In genomic region chr13:107619430-107619927, GRCm38 (mm10) we compare ENCODE assay signal across 9 mouse cellular contexts.
DNase-seq lines count a peak whose midpoint lies in the region; ATAC-seq and TF ChIP-seq lines count a peak whose summit lies in the region.
"Had no signal": no experiment of that assay in that cellular context is flagged by ENCODE, and none has a peak within 500 bp of the region (broad histone marks: within the 10 kb centered on the region; RNA-seq: fewer than 3 reads in every experiment).

No protein-coding gene starts in this region.

- no peaks in the 10 kb centered on the region for H3K9me3 ChIP-seq in MEL (replicated peaks; ENCODE audit: insufficient read depth, low read length)
- no peaks in the 10 kb centered on the region for H3K9me3 ChIP-seq in heart, embryonic 16.5 days (replicated peaks; ENCODE audit: control insufficient read depth, low read length)

- H3K4me2 ChIP-seq in heart, embryonic 16.5 days (ENCODE audit: low read depth, low read length) = peak overlapping the region; percentile 14; the same call in 1 of the 2 replicates

- no peaks in the 10 kb centered on the region for H3K79me2 ChIP-seq in MEL (ENCODE audit: control insufficient read depth, insufficient read depth, low read length, poor library complexity)

- ATAC-seq in heart, embryonic 16.5 days (replicated peaks; ENCODE audit: extremely low read depth, insufficient read depth, low FRiP score) = no peak
- peak; percentile 99 for ATAC-seq in megakaryocyte-erythroid progenitor cell, adult 5-6 weeks (replicated peaks; ENCODE audit: low FRiP score, low TSS enrichment, poor library complexity, severe bottlenecking)

- no peak for TF ChIP-seq POLR2A in MEL (IDR thresholded peaks at IDR 0.05; ENCODE audit: control insufficient read depth in 1 of 2, insufficient read depth in 1 of 2, low read depth in 1 of 2, low read length in 2 of 2, poor library complexity in 1 of 2)

- peak in 1 of 2 experiments; percentile 33; a peak in 3 of 4 replicates for TF ChIP-seq EP300 in MEL (IDR thresholded peaks at IDR 0.05; ENCODE audit: low read depth in 1 of 2, low read length in 2 of 2)

- no peak for TF ChIP-seq RAD21 in MEL (IDR thresholded peaks at IDR 0.05; ENCODE audit: low read depth, low read length)

- peaks cover 9 to 12% of the 10 kb centered on the region in 2 experiments for H3K4me1 ChIP-seq in MEL (ENCODE audit: control insufficient read depth in 1 of 2, insufficient read depth in 2 of 2, low read length in 2 of 2)
- peaks cover 5% of the 10 kb centered on the region; the same call in 1 of the 2 replicates for H3K4me1 ChIP-seq in heart, embryonic 16.5 days (ENCODE audit: control insufficient read depth, insufficient read depth, low read length)

- H3K27me3 ChIP-seq in MEL (ENCODE audit: control insufficient read depth in 1 of 2, insufficient read depth in 2 of 2, low read length in 2 of 2) = no peaks in the 10 kb centered on the region; a peak in 2 of 4 replicates
- no peaks in the 10 kb centered on the region for H3K27me3 ChIP-seq in heart, embryonic 16.5 days (ENCODE audit: control insufficient read depth, insufficient read depth, low read length)

- H3K9ac ChIP-seq in MEL (ENCODE audit: control insufficient read depth, low read depth, low read length, poor library complexity, severe bottlenecking) = no peak overlapping the region
- no peak overlapping the region; the same call in 1 of the 2 replicates for H3K9ac ChIP-seq in heart, embryonic 16.5 days (ENCODE audit: low read length)

- TF ChIP-seq CTCF in MEL (IDR thresholded peaks at IDR 0.05 in 2 of 3, conservative IDR thresholded peaks at IDR 0.05 in 1 of 3; ENCODE audit: control insufficient read depth in 1 of 3, insufficient read depth in 1 of 3, low read depth in 2 of 3, low read length in 3 of 3, poor library complexity in 1 of 3, severe bottlenecking in 1 of 3) = no peak

- no peak overlapping the region for H3K27ac ChIP-seq in MEL (ENCODE audit: control insufficient read depth, low read depth, low read length)
- H3K27ac ChIP-seq in heart, embryonic 16.5 days (ENCODE audit: low read length) = no peak overlapping the region

- DNase-seq in embryo, embryonic 10 days (ENCODE audit: low spot score) = peak; percentile 45
- no peak for DNase-seq in embryo, embryonic 11 days
- DNase-seq in MEL (ENCODE audit: low read depth, low spot score) = peak; percentile 63
- DNase-seq in gastrocnemius, adult 18-20 months (ENCODE audit: low spot score) = no peak
- DNase-seq in cerebellum, postnatal 36 days = no peak
- DNase-seq in gastrocnemius, postnatal 10 days = no peak
- DNase-seq: B cell, adult 2 months had no signal

- peaks cover 0 to 13% of the 10 kb centered on the region in 2 experiments; a peak in 2 of 4 replicates for H3K36me3 ChIP-seq in MEL (ENCODE audit: control insufficient read depth in 1 of 2, insufficient read depth in 2 of 2, low read length in 2 of 2)
- no peaks in the 10 kb centered on the region for H3K36me3 ChIP-seq in heart, embryonic 16.5 days (ENCODE audit: control insufficient read depth, insufficient read depth)

- H3K4me3 ChIP-seq in MEL (ENCODE audit: control insufficient read depth in 1 of 2, insufficient read depth in 1 of 2, low read depth in 2 of 2, low read length in 2 of 2) = peak overlapping the region; percentile 0 to 19; a peak in 1 of 4 replicates
- no peak overlapping the region for H3K4me3 ChIP-seq in heart, embryonic 16.5 days (ENCODE audit: low read length)

- WGBS in heart, embryonic 16.5 days = 24% methylated on average over 9 of the region's 9 CpGs

TF ChIP-seq in MEL, 35 proteins besides CTCF, POLR2A, EP300 and RAD21:
- no peak for TF ChIP-seq MYC (IDR thresholded peaks at IDR 0.05; ENCODE audit: low read depth, low read length)
- 0 out of 2 replicates have a peak, but pooled peaks have one; percentile 18 for TF ChIP-seq GATA1 (IDR thresholded peaks at IDR 0.05; ENCODE audit: low read depth, low read length)
- TF ChIP-seq ZNF384 (IDR thresholded peaks at IDR 0.05; ENCODE audit: low read depth, low read length) = no peak
- TF ChIP-seq UBTF (IDR thresholded peaks at IDR 0.05; ENCODE audit: borderline replicate concordance, insufficient read depth, low read depth, low read length) = no peak
- TF ChIP-seq MEF2A (IDR thresholded peaks at IDR 0.05; ENCODE audit: extremely low read depth, insufficient replicate concordance, low read depth, low read length, poor library complexity, severe bottlenecking) = no peak
- TF ChIP-seq MAFK (IDR thresholded peaks at IDR 0.05; ENCODE audit: borderline replicate concordance, low read depth, low read length) = no peak
- TF ChIP-seq MAZ (IDR thresholded peaks at IDR 0.05; ENCODE audit: low read depth, low read length) = no peak
- TF ChIP-seq E2F4 (IDR thresholded peaks at IDR 0.05; ENCODE audit: borderline replicate concordance, low read depth, low read length) = no peak
- TF ChIP-seq POLR2AphosphoS2 (IDR thresholded peaks at IDR 0.05; ENCODE audit: low read length) = no peak
- peak; percentile 18; the same call in 1 of the 2 replicates for TF ChIP-seq ETS1 (IDR thresholded peaks at IDR 0.05; ENCODE audit: low read depth, low read length)
- peak; percentile 49 for TF ChIP-seq TAL1 (IDR thresholded peaks at IDR 0.05; ENCODE audit: low read length)

Comparison
In these comparisons a context has a peak if more than half of its experiments do, and no peak if none do; other contexts are left out.
1. DNase-seq: peak in embryo, embryonic 10 days (single experiment) and MEL (single experiment); none in embryo, embryonic 11 days (single experiment), gastrocnemius, adult 18-20 months (single experiment), cerebellum, postnatal 36 days (0 of 2) and gastrocnemius, postnatal 10 days (single experiment).